Mouse (Mus musculus): Measurements from ENCODE around the gene C2cd2l.

DNA sequence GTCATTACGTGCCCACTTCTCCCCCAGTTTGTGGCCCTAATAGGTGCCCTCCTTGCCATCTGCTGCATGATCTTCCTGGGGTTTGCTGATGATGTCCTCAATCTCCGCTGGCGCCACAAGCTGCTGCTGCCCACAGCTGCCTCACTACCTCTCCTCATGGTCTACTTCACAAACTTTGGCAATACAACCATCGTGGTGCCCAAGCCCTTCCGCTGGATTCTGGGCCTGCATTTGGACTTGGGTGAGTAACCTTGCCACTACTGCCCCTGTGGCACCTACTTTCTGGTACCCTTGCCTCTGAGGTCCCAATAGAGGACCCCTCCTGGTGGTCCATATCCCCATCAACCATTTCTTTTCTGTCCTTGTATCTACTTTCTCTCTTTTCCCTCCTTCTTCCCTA, 7.8 kb upstream of the C2cd2l start:
- TF ChIP-seq CTCF (IDR thresholded peaks at IDR 0.05 in 2 of 3, conservative IDR thresholded peaks at IDR 0.05 in 1 of 3; ENCODE audit: control insufficient read depth in 1 of 3, insufficient read depth in 1 of 3, low read depth in 2 of 3, low read length in 3 of 3, poor library complexity in 1 of 3, severe bottlenecking in 1 of 3) (no peak), MYB (IDR thresholded peaks at IDR 0.05; ENCODE audit: low read depth, low read length) (no peak), RCOR1 (IDR thresholded peaks at IDR 0.05; ENCODE audit: low read depth, low read length) (no peak), MYC (IDR thresholded peaks at IDR 0.05; ENCODE audit: low read depth, low read length) (no peak), HCFC1 (IDR thresholded peaks at IDR 0.05; ENCODE audit: low read depth, low read length) (no peak), SIN3A (IDR thresholded peaks at IDR 0.05; ENCODE audit: low read length) (no peak), ZC3H11A (IDR thresholded peaks at IDR 0.05; ENCODE audit: low read depth, low read length) (no peak), UBTF (IDR thresholded peaks at IDR 0.05; ENCODE audit: borderline replicate concordance, insufficient read depth, low read depth, low read length) (no peak), POLR2A (IDR thresholded peaks at IDR 0.05; ENCODE audit: control insufficient read depth in 1 of 2, insufficient read depth in 1 of 2, low read depth in 1 of 2, low read length in 2 of 2, poor library complexity in 1 of 2) (no peak), MAX (IDR thresholded peaks at IDR 0.05; ENCODE audit: low read length) (no peak), ZNF384 (IDR thresholded peaks at IDR 0.05; ENCODE audit: low read depth, low read length) (no peak), EP300 (IDR thresholded peaks at IDR 0.05; ENCODE audit: low read depth in 1 of 2, low read length in 2 of 2) (no peak), TBP (IDR thresholded peaks at IDR 0.05; ENCODE audit: low read depth, low read length) (no peak)

All from MEL (cell line).